In the genomic region with DNA sequence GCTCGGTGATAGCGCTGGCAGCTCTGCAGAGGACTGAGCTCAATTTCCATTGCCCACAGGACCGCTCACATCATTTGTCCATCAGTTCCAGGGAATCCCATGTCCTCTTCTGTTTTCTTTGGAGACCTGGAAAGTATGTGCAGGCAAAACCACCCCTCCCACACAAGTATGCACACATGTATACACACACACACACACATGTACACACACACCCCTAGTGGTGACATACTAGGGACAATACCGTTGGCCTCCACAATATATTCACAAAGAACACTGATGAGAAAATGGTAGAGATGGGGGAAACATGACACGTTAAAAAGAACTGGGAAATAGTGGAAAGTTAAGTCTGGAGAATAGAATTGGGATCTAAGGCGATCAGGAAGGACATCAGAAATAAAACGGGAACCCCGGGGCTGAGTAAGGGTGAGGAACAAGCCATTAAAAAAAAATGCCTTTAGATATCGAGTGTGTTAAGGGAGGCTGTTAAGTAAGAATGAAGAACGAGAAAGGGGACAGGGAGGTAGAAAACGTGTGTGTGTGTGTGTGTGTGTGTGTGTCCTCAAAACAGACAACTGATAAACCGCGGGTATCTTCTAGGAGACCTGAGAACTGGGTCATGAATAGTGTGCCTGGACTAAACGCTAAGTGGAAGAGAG, we compare ENCODE assay signal across 8 mouse cellular contexts. TPM values are rescaled to one million over a fixed set of nuclear protein-coding genes. Genes with fewer than 3 reads are reported as not detected.
DNase-seq lines count a peak whose midpoint lies in the region; ATAC-seq and TF ChIP-seq lines count a peak whose summit lies in the region.

No protein-coding gene starts in this region.

- H3K27me3 ChIP-seq in kidney, adult 2 months (replicated peaks; ENCODE audit: control insufficient read depth, insufficient read depth, low read length) = no peaks in the 10 kb centered on the region
- peaks cover 18% of the 10 kb centered on the region for H3K27me3 ChIP-seq in embryonic facial prominence, embryonic 10.5 days (replicated peaks; ENCODE audit: low read depth, poor library complexity, severe bottlenecking)
- no peaks in the 10 kb centered on the region for H3K27me3 ChIP-seq in intestine, embryonic 15.5 days (replicated peaks)
- no peaks in the 10 kb centered on the region for H3K27me3 ChIP-seq in myocyte (ENCODE audit: control insufficient read depth, insufficient read depth, insufficient read length)

- no peaks in the 10 kb centered on the region for H3K9me3 ChIP-seq in embryonic facial prominence, embryonic 10.5 days
- no peaks in the 10 kb centered on the region for H3K9me3 ChIP-seq in intestine, embryonic 15.5 days

- TF ChIP-seq CTCF in kidney, adult 2 months (conservative IDR thresholded peaks at IDR 0.05; ENCODE audit: insufficient read depth, insufficient read length, low read depth, low read length) = no peak

- H3K36me3 ChIP-seq in kidney, adult 2 months (ENCODE audit: control insufficient read depth, insufficient read depth, low read length) = no peaks in the 10 kb centered on the region; the same call in 1 of the 2 replicates
- H3K36me3 ChIP-seq in embryonic facial prominence, embryonic 10.5 days (replicated peaks) = no peaks in the 10 kb centered on the region
- 0 out of 2 replicates have a peak, but pooled peaks cover 2% of the 10 kb centered on the region for H3K36me3 ChIP-seq in intestine, embryonic 15.5 days
- H3K36me3 ChIP-seq in myocyte (ENCODE audit: control insufficient read depth, insufficient read depth) = no peaks in the 10 kb centered on the region

- 33% methylated on average over 14 of the region's 14 CpGs for WGBS in kidney, adult 2 months
- 60% methylated on average over 14 of the region's 14 CpGs for WGBS in embryonic facial prominence, embryonic 10.5 days
- 37% methylated on average over 14 of the region's 14 CpGs for WGBS in intestine, embryonic 15.5 days

- H3K4me3 ChIP-seq in kidney, adult 2 months (ENCODE audit: insufficient read depth, low read depth, low read length) = no peak overlapping the region
- H3K4me3 ChIP-seq in embryonic facial prominence, embryonic 10.5 days = peak overlapping the region; percentile 92
- H3K4me3 ChIP-seq in intestine, embryonic 15.5 days (replicated peaks) = peak overlapping the region; percentile 93; the same call in 1 of the 2 replicates
- peak overlapping the region; percentile 82 for H3K4me3 ChIP-seq in myocyte

- peak overlapping the region; percentile 69 for H3K27ac ChIP-seq in kidney, adult 2 months (ENCODE audit: insufficient read depth, low read depth, low read length)
- no peak overlapping the region for H3K27ac ChIP-seq in embryonic facial prominence, embryonic 10.5 days (replicated peaks)
- H3K27ac ChIP-seq in intestine, embryonic 15.5 days = peak overlapping the region; percentile 94; the same call in 1 of the 2 replicates

- TF ChIP-seq POLR2A in kidney, adult 2 months (IDR thresholded peaks at IDR 0.05; ENCODE audit: low read depth, low read length) = no peak
- no peak for TF ChIP-seq POLR2A in myocyte (IDR thresholded peaks at IDR 0.05; ENCODE audit: insufficient read length, low read depth)

- ATAC-seq in intestine, embryonic 15.5 days = no peak
- no peak for ATAC-seq in cerebellum, adult (ENCODE audit: insufficient number of reproducible peaks, low FRiP score, low TSS enrichment)

- peaks cover 23% of the 10 kb centered on the region for H3K4me1 ChIP-seq in kidney, adult 2 months (ENCODE audit: control insufficient read depth, insufficient read depth, low read length)
- H3K4me1 ChIP-seq in embryonic facial prominence, embryonic 10.5 days = peaks cover 49% of the 10 kb centered on the region
- peaks cover 30% of the 10 kb centered on the region for H3K4me1 ChIP-seq in intestine, embryonic 15.5 days (replicated peaks)

- no peak overlapping the region for H3K9ac ChIP-seq in intestine, embryonic 15.5 days

- DNase-seq in kidney, adult 2 months = no peak
- DNase-seq in kidney, adult 18-20 months = no peak
- DNase-seq in embryonic facial prominence, embryonic 10.5 days (ENCODE audit: low spot score) = no peak
- no peak for DNase-seq in spleen, postnatal 10 days (ENCODE audit: low spot score in 2 of 2)
- DNase-seq in embryo, embryonic 9.5 days (ENCODE audit: extremely low spot score) = no peak

- H3K4me2 ChIP-seq in intestine, embryonic 15.5 days (replicated peaks) = peak overlapping the region; percentile 83
- H3K4me2 ChIP-seq in myocyte (ENCODE audit: low read depth) = peak overlapping the region; percentile 85

- H3K79me2 ChIP-seq in myocyte (ENCODE audit: control insufficient read depth, insufficient read depth) = peaks cover 28% of the 10 kb centered on the region

- H3ac ChIP-seq in myocyte (ENCODE audit: control insufficient read depth, insufficient read length) = no peak overlapping the region

TF ChIP-seq in myocyte, 11 proteins besides CTCF, POLR2A, EP300 and RAD21:
- TF ChIP-seq TCF12 (IDR thresholded peaks at IDR 0.05; ENCODE audit: insufficient read depth, poor library complexity, severe bottlenecking) (no peak), MAX (IDR thresholded peaks at IDR 0.05; ENCODE audit: low read depth) (no peak), TCF3 (IDR thresholded peaks at IDR 0.05; ENCODE audit: insufficient read length, low read depth) (no peak), E2F4 (IDR thresholded peaks at IDR 0.05; ENCODE audit: insufficient read depth) (no peak)

RNA-seq across cellular contexts. Expression of a gene that starts 1.3 kb away (rescaled TPM):
- 205 and 234 TPM in 2 replicates for polyA plus RNA-seq in kidney, adult 2 months (2012; rRNA removed)
- polyA plus RNA-seq in embryonic facial prominence, embryonic 10.5 days (2016; fragmentation: Nextera tagmentation; extraction: Ambion mirVana) = 42.0 and 47.3 TPM in 2 replicates
- polyA plus RNA-seq in intestine, embryonic 15.5 days (2015; fragmentation: Nextera tagmentation; extraction: Ambion mirVana) = 82.6 and 94.5 TPM in 2 replicates
- polyA plus RNA-seq in myocyte (2012; fragmentation: generic; extraction: Trizol) = 142 TPM

RNA-seq across cellular contexts. Expression of a gene that starts 33.1 kb away (rescaled TPM):
- 12.9 and 13.0 TPM in 2 replicates for polyA plus RNA-seq in kidney, adult 2 months (2012; rRNA removed)
- 135 TPM in 2 replicates for polyA plus RNA-seq in embryonic facial prominence, embryonic 10.5 days (2016; fragmentation: Nextera tagmentation; extraction: Ambion mirVana)
- polyA plus RNA-seq in intestine, embryonic 15.5 days (2015; fragmentation: Nextera tagmentation; extraction: Ambion mirVana) = 95.5 and 104 TPM in 2 replicates
- 13.6 TPM for polyA plus RNA-seq in myocyte (2012; fragmentation: generic; extraction: Trizol)

RNA-seq across cellular contexts. Expression of a gene that starts 36.9 kb away (rescaled TPM):
- 17.2 and 20.8 TPM in 2 replicates for polyA plus RNA-seq in kidney, adult 2 months (2012; rRNA removed)
- 3.4 and 4.0 TPM in 2 replicates for polyA plus RNA-seq in embryonic facial prominence, embryonic 10.5 days (2016; fragmentation: Nextera tagmentation; extraction: Ambion mirVana)
- polyA plus RNA-seq in intestine, embryonic 15.5 days (2015; fragmentation: Nextera tagmentation; extraction: Ambion mirVana) = 14.1 and 16.8 TPM in 2 replicates
- polyA plus RNA-seq in myocyte (2012; fragmentation: generic; extraction: Trizol) = 2.2 TPM

RNA-seq across cellular contexts. Expression of a gene that starts 58.0 kb away (rescaled TPM):
- 1.6 and 1.9 TPM in 2 replicates for polyA plus RNA-seq in kidney, adult 2 months (2012; rRNA removed)
- polyA plus RNA-seq in embryonic facial prominence, embryonic 10.5 days (2016; fragmentation: Nextera tagmentation; extraction: Ambion mirVana) = 0.24 and 0.32 TPM in 2 replicates
- 0.44 and 0.46 TPM in 2 replicates for polyA plus RNA-seq in intestine, embryonic 15.5 days (2015; fragmentation: Nextera tagmentation; extraction: Ambion mirVana)
- polyA plus RNA-seq in myocyte (2012; fragmentation: generic; extraction: Trizol) = 0.02 TPM
